Mouse (Mus musculus) stomach, postnatal 0 days (tissue): ENCODE results near the gene Ncln. TPM values are rescaled to one million over a fixed set of nuclear protein-coding genes. Genes with fewer than 3 reads are reported as not detected.
A peak's percentile ranks its signal among the peaks of the same experiment; 100 is the strongest.

Source experiments
- ATAC-seq: fragments of 200-750 bp; cut with Nextera tagmentation; 2 replicates; pipeline ENCODE4 v1.8.0; 2017; ENCODE audit not compliant: low FRiP score, low TSS enrichment
- DNase-seq: peaks from one replicate; pipeline ENCODE4 v3.0.0-alpha.2; 2016; ENCODE audit warnings: low spot score
- H3K27ac ChIP-seq: fragments of 300-500 bp; sonication (generic); replicated peaks from 2 replicates; pipeline ENCODE4 v1.5.1; 2014; ENCODE audit warnings: mild to moderate bottlenecking, control low read depth
- H3K27me3 ChIP-seq: fragments of 300-500 bp; sonication (generic); 2 replicates; pipeline ENCODE4 v1.6.1; 2014; ENCODE audit warnings: low read length; ENCODE audit not compliant: control insufficient read depth, insufficient read depth
- H3K36me3 ChIP-seq: fragments of 300-500 bp; sonication (generic); 2 replicates; pipeline ENCODE4 v1.6.1; 2014; ENCODE audit warnings: low read length, mixed read lengths; ENCODE audit not compliant: control insufficient read depth, insufficient read depth
- H3K4me1 ChIP-seq: fragments of 300-500 bp; sonication (generic); replicated peaks from 2 replicates; pipeline ENCODE4 v1.6.1; 2014; ENCODE audit warnings: antibody characterized with exemption; ENCODE audit not compliant: control insufficient read depth, insufficient read depth
- H3K4me2 ChIP-seq: fragments of 300-500 bp; sonication (generic); replicated peaks from 2 replicates; pipeline ENCODE4 v1.6.1; 2014; ENCODE audit warnings: low read depth, mild to moderate bottlenecking, control low read depth, moderate library complexity
- H3K4me3 ChIP-seq: fragments of 300-500 bp; sonication (generic); 2 replicates; pipeline ENCODE4 v1.5.1; 2014; ENCODE audit warnings: low read depth, low read length, control low read depth
- H3K9ac ChIP-seq: fragments of 300-500 bp; sonication (generic); 2 replicates; pipeline ENCODE4 v1.6.1; 2014; ENCODE audit warnings: mild to moderate bottlenecking, low read length, control low read depth, mixed read lengths
- H3K9me3 ChIP-seq: fragments of 300-500 bp; sonication (generic); 2 replicates; pipeline ENCODE4 v1.6.1; 2016; ENCODE audit warnings: low read length; ENCODE audit not compliant: control insufficient read depth
- CTCF ChIP-seq: IDR thresholded peaks from 2 replicates; pipeline ENCODE4 v1.5.1; 2016; ENCODE audit warnings: antibody characterized with exemption, low read depth, mild to moderate bottlenecking, moderate library complexity
- EP300 ChIP-seq: optimal IDR thresholded peaks from 2 replicates; pipeline ENCODE3; 2016; ENCODE audit warnings: antibody characterized with exemption
- WGBS: fragments of 180-500 bp; shearing (Covaris S2); extraction: QIAGEN DNeasy Blood & Tissue Kit; methylation state at CpG from one replicate; pipeline ENCODE4 v1.1.7; 2014; 5-methylcytosine and 5-hydroxymethylcytosine counted together
- polyA plus RNA-seq: library from polyadenylated mRNA; unstranded; fragments of >200 nt; fragmentation: Nextera tagmentation; extraction: Ambion mirVana; gene quantifications from 2 replicates; pipeline ENCODE4 v1.2.1, GENCODE M21; 2015

The Ncln gene
- polyA plus RNA-seq, 1 experiment from 2014 or later = 37.0 TPM

DNA sequence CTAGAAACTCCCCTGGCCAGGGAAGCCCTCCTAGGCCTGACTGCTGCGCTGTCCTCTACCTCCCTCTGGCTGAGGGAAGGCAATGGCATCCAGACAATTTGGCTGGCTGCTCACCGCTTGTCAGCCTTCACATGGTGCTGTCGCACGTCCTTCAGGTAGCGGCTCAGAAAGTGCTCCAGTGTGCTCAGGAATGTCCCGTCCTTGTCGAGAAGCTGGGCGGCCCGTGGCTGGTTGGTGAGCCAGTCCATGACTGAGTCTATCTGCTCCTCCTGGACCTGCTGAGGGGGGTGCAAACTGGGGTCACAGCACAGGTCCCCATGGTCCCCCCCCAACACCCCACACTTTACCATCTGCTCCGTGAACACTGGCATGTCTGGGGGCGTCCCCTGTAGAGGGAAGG is 8.1 kb downstream of the Ncln start:
- Histone ChIP-seq H3K4me2 (no peak overlapping the region), H3K27me3 (no peaks in the 10 kb centered on the region), H3K36me3 (peaks cover 34% of the 10 kb centered on the region), H3K4me1 (no peaks in the 10 kb centered on the region), H3K9ac (no peak overlapping the region), H3K27ac (no peak overlapping the region), H3K9me3 (no peaks in the 10 kb centered on the region), H3K4me3 (no peak overlapping the region)
- TF ChIP-seq EP300 = no peak
- TF ChIP-seq CTCF = no peak
- DNase-seq (no peak), ATAC-seq (no peak)
- 83% methylated on average over 11 of the region's 11 CpGs for WGBS

GRCm38 (mm10) chr10:81486496-81486895 is 9.7 kb downstream of the Ncln start:
- Histone ChIP-seq H3K27me3 (no peaks in the 10 kb centered on the region; the same call in 1 of the 2 replicates), H3K4me1 (no peaks in the 10 kb centered on the region), H3K4me3 (no peak overlapping the region), H3K36me3 (peaks cover 27% of the 10 kb centered on the region), H3K9ac (no peak overlapping the region), H3K9me3 (no peaks in the 10 kb centered on the region), H3K27ac (no peak overlapping the region), H3K4me2 (no peak overlapping the region)
- DNase-seq (no peak), ATAC-seq (no peak)
- TF ChIP-seq EP300 (no peak), CTCF (no peak)
- WGBS = 88% methylated on average over 10 of the region's 10 CpGs

DNA sequence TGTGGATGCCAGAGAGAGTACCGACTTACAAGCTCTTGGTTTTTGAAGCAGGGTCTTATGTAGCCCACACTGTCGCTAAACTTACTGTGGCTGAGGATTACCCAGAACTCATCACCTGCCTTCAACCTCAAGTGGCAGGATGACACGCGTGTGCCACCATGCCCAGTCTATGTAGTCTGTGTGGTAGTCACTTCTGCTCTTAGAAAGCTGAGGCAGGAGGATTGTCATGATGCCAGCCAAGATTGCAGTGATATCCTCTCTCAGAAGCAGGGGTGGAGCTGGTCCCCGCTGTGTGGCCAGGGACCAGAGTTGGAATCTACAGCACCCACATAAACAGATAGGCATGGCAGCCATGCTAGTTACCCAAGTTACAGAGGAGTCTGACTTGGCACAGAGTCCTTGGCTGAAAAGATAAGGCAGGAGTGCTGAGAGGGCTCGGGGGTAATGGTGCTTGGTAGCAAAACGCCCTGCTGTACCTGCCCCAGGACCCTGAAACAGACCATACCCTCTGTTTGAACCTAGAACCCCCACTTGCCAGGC is 10.6 kb downstream of the Ncln start:
- no peak overlapping the region for H3K4me2 ChIP-seq
- H3K9ac ChIP-seq = no peak overlapping the region
- no peaks in the 10 kb centered on the region for H3K9me3 ChIP-seq
- WGBS = 68% methylated on average over 7 of the region's 7 CpGs
- no peak overlapping the region for H3K27ac ChIP-seq
- H3K36me3 ChIP-seq = peaks cover 18% of the 10 kb centered on the region; the same call in 1 of the 2 replicates
- no peak for TF ChIP-seq EP300
- TF ChIP-seq CTCF = no peak
- H3K4me1 ChIP-seq = no peaks in the 10 kb centered on the region
- no peaks in the 10 kb centered on the region; the same call in 1 of the 2 replicates for H3K27me3 ChIP-seq
- no peak for DNase-seq
- H3K4me3 ChIP-seq = no peak overlapping the region
- ATAC-seq = no peak

- Histone ChIP-seq H3K4me3 (no peak overlapping the region), H3K27me3 (no peaks in the 10 kb centered on the region; the same call in 1 of the 2 replicates), H3K9me3 (no peaks in the 10 kb centered on the region), H3K27ac (no peak overlapping the region), H3K4me1 (no peaks in the 10 kb centered on the region), H3K9ac (no peak overlapping the region), H3K36me3 (peaks cover 18% of the 10 kb centered on the region; the same call in 1 of the 2 replicates), H3K4me2 (no peak overlapping the region)
- DNase-seq (no peak), ATAC-seq (no peak)
- no peak for TF ChIP-seq EP300
- TF ChIP-seq CTCF = peak; percentile 39
- 23% methylated on average over 2 of the region's 2 CpGs for WGBS
These were observed 11.1 kb downstream of the Ncln start for GRCm38 (mm10) chr10:81485060-81485449.

DNA sequence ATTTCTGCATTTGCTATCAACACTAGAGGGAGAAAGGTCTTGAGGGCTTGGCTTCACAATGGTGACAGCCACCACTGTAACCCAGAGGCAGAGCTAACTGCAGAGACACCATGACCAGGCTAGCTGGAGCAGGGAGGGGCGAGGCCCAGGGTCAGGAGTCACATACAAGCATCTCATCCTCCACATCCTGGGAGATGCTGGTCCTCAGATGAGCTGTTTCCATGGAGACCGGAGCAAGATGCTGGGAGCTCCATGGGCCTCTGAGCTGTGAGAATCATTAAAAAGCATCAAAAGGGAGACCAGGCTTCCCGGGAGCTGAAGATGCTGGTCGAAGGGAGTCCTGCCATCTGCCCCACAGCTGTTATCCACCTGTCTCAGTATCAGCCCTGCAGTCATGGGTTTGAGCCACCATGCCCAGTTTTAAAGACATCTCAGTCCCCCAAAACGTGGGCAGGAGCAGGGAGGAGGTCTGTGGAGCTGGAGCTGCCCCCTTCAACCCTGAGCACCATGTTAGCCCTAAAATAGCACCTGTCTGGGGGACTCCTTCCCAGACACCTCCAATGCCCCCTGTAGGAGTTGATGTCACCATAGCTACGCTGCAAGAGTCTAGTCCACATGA is 11.6 kb downstream of the Ncln start:
- Histone ChIP-seq H3K4me3 (no peak overlapping the region), H3K27ac (no peak overlapping the region), H3K36me3 (peaks cover 16% of the 10 kb centered on the region; the same call in 1 of the 2 replicates), H3K4me1 (no peaks in the 10 kb centered on the region), H3K4me2 (no peak overlapping the region), H3K9me3 (no peaks in the 10 kb centered on the region), H3K9ac (no peak overlapping the region), H3K27me3 (no peaks in the 10 kb centered on the region; the same call in 1 of the 2 replicates)
- DNase-seq (no peak), ATAC-seq (no peak)
- TF ChIP-seq CTCF (no peak), EP300 (no peak)
- 62% methylated on average over 6 of the region's 6 CpGs for whole genome bisulfite sequencing

DNA sequence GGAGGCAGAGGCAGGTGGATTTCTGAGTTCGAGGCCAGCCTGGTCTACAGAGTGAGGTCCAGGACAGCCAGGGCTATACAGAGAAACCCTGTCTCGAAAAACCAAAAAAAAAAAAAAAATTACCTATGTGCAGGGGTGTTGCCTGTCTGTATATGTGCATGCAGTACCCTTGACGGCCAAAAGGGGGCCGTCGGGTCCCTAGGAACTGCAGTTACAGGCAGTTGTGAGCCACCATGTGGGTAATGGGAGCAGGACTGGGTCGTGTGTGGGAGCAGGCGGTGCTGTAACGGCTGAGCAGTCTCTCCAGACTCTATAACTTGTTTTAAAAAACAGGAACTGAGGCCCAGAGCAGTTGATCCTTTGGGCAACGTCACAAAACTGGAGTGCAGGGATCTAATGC is 12.2 kb downstream of the Ncln start:
- ATAC-seq = no peak

More for the DNA sequence above, 12.2 kb downstream of the Ncln start:
- H3K27me3 ChIP-seq = no peaks in the 10 kb centered on the region; the same call in 1 of the 2 replicates
- no peak overlapping the region for H3K4me2 ChIP-seq
- WGBS = 15% methylated on average over 9 of the region's 9 CpGs
- TF ChIP-seq EP300 (no peak), CTCF (peak; percentile 66)
- no peaks in the 10 kb centered on the region for H3K4me1 ChIP-seq
- no peak overlapping the region for H3K4me3 ChIP-seq
- H3K27ac ChIP-seq = no peak overlapping the region
- H3K9ac ChIP-seq = no peak overlapping the region
- no peaks in the 10 kb centered on the region for H3K9me3 ChIP-seq
- peaks cover 12% of the 10 kb centered on the region; the same call in 1 of the 2 replicates for H3K36me3 ChIP-seq
- no peak for DNase-seq
